Mouse (Mus musculus) neural tube, embryonic 14.5 days (tissue): ENCODE measurements around the gene Tep1. TPM values are rescaled to one million over a fixed set of nuclear protein-coding genes. Genes with fewer than 3 reads are reported as not detected.
A peak's percentile ranks its signal among the peaks of the same experiment; 100 is the strongest.
"Not testable (repeated sequence)": the region's sequence is repeated elsewhere in the genome, so short reads cannot be mapped to it uniquely, and the experiment has no call there.

ENCODE experiments used
- ATAC-seq: fragments of 200-750 bp; cut with Nextera tagmentation; 2 replicates; pipeline ENCODE4 v1.8.0; 2017; ENCODE audit warnings: low read depth, mild to moderate bottlenecking, moderate TSS enrichment, moderate library complexity
- H3K27ac ChIP-seq: fragments of 300-500 bp; sonication (generic); 2 replicates; pipeline ENCODE4 v1.5.1; 2014; ENCODE audit warnings: low read depth, mild to moderate bottlenecking, control low read depth, low read length, moderate library complexity, mixed read lengths
- H3K27me3 ChIP-seq: fragments of 300-500 bp; sonication (generic); 2 replicates; pipeline ENCODE4 v1.6.1; 2014; ENCODE audit warnings: low read length; ENCODE audit not compliant: control insufficient read depth, insufficient read depth
- H3K36me3 ChIP-seq: fragments of 300-500 bp; sonication (generic); 2 replicates; pipeline ENCODE4 v1.6.1; 2014; ENCODE audit warnings: low read length, mixed read lengths; ENCODE audit not compliant: control insufficient read depth, insufficient read depth
- H3K4me1 ChIP-seq: fragments of 300-500 bp; sonication (generic); 2 replicates; pipeline ENCODE4 v1.6.1; 2014; ENCODE audit warnings: low read length; ENCODE audit not compliant: control insufficient read depth, insufficient read depth
- H3K4me2 ChIP-seq: fragments of 300-500 bp; sonication (generic); 2 replicates; pipeline ENCODE4 v1.6.1; 2014; ENCODE audit warnings: mild to moderate bottlenecking, low read depth, low read length, control low read depth
- H3K4me3 ChIP-seq: fragments of 300-500 bp; sonication (generic); 2 replicates; pipeline ENCODE4 v1.5.1; 2014; ENCODE audit warnings: low read depth, low read length, control low read depth, mixed read lengths
- H3K9ac ChIP-seq: fragments of 300-500 bp; sonication (generic); replicated peaks from 2 replicates; pipeline ENCODE4 v1.6.1; 2014; ENCODE audit warnings: low read depth, mild to moderate bottlenecking, control low read depth, low read length, mixed read lengths
- H3K9me3 ChIP-seq: fragments of 300-500 bp; sonication (generic); 2 replicates; pipeline ENCODE4 v1.6.1; 2016; ENCODE audit warnings: low read length; ENCODE audit not compliant: control insufficient read depth
- WGBS: fragments of 180-500 bp; shearing (Covaris S2); extraction: QIAGEN DNeasy Blood & Tissue Kit; methylation state at CpG from one replicate; pipeline ENCODE4 v1.1.7; 2014; 5-methylcytosine and 5-hydroxymethylcytosine counted together
- polyA plus RNA-seq: library from polyadenylated mRNA; unstranded; fragments of >200 nt; fragmentation: Nextera tagmentation; extraction: Ambion mirVana; gene quantifications from 2 replicates; pipeline ENCODE4 v1.2.1, GENCODE M21; 2014

The Tep1 gene
- polyA plus RNA-seq, 1 experiment from 2014 or later = 3.1 TPM

GRCm38 (mm10) chr14:50875175-50875574 is 4.8 kb upstream of the Tep1 start:
- Histone ChIP-seq H3K4me2 (no peak overlapping the region), H3K9ac (no peak overlapping the region), H3K36me3 (no peaks in the 10 kb centered on the region), H3K9me3 (no peaks in the 10 kb centered on the region), H3K4me3 (no peak overlapping the region), H3K4me1 (peaks cover 3% of the 10 kb centered on the region; the same call in 1 of the 2 replicates), H3K27me3 (no peaks in the 10 kb centered on the region), H3K27ac (no peak overlapping the region)
- 89% methylated on average over 3 of the region's 3 CpGs for WGBS
- ATAC-seq = no peak

GRCm38 (mm10) chr14:50871284-50871683 is 924 bp upstream of the Tep1 start:
- Histone ChIP-seq H3K4me2 (no peak overlapping the region), H3K27ac (no peak overlapping the region), H3K4me1 (peaks cover 6% of the 10 kb centered on the region; the same call in 1 of the 2 replicates), H3K4me3 (no peak overlapping the region), H3K36me3 (no peaks in the 10 kb centered on the region), H3K9me3 (no peaks in the 10 kb centered on the region), H3K9ac (no peak overlapping the region), H3K27me3 (no peaks in the 10 kb centered on the region)
- 94% methylated on average over 2 of the region's 2 CpGs for WGBS
- ATAC-seq = no peak

GRCm38 (mm10) chr14:50870805-50871143 is 414 bp upstream of the Tep1 start:
- H3K4me1 ChIP-seq = peaks cover 6% of the 10 kb centered on the region; the same call in 1 of the 2 replicates
- no peaks in the 10 kb centered on the region for H3K36me3 ChIP-seq
- H3K9me3 ChIP-seq = no peaks in the 10 kb centered on the region
- peak overlapping the region; percentile 29 for H3K9ac ChIP-seq
- peak overlapping the region; percentile 36 for H3K4me3 ChIP-seq
- WGBS = 21% methylated on average over 5 of the region's 5 CpGs
- peak; percentile 13; the same call in 1 of the 2 replicates for ATAC-seq
- H3K4me2 ChIP-seq = peak overlapping the region; percentile 70
- peak overlapping the region; percentile 1; the same call in 1 of the 2 replicates for H3K27ac ChIP-seq
- H3K27me3 ChIP-seq = no peaks in the 10 kb centered on the region

GRCm38 (mm10) chr14:50868656-50869055 is 1.7 kb downstream of the Tep1 start:
- 95% methylated on average over 5 of the region's 5 CpGs for WGBS
- Histone ChIP-seq H3K9ac (no peak overlapping the region), H3K36me3 (no peaks in the 10 kb centered on the region), H3K4me3 (no peak overlapping the region), H3K4me1 (peaks cover 6% of the 10 kb centered on the region; the same call in 1 of the 2 replicates), H3K27me3 (no peaks in the 10 kb centered on the region), H3K9me3 (no peaks in the 10 kb centered on the region), H3K27ac (no peak overlapping the region), H3K4me2 (no peak overlapping the region)
- ATAC-seq = no peak

GRCm38 (mm10) chr14:50868211-50868610 is 2.1 kb downstream of the Tep1 start:
- Histone ChIP-seq H3K9ac (no peak overlapping the region), H3K27ac (no peak overlapping the region), H3K9me3 (no peaks in the 10 kb centered on the region), H3K4me2 (no peak overlapping the region), H3K4me3 (no peak overlapping the region), H3K36me3 (no peaks in the 10 kb centered on the region), H3K27me3 (no peaks in the 10 kb centered on the region), H3K4me1 (peaks cover 6% of the 10 kb centered on the region; the same call in 1 of the 2 replicates)
- ATAC-seq = no peak
- WGBS = 79% methylated on average over 4 of the region's 4 CpGs

- no peaks in the 10 kb centered on the region for H3K9me3 ChIP-seq
- H3K36me3 ChIP-seq = no peaks in the 10 kb centered on the region
- ATAC-seq = no peak
- no peak overlapping the region for H3K27ac ChIP-seq
- 92% methylated on average over 3 of the region's 3 CpGs for WGBS
- no peak overlapping the region for H3K4me2 ChIP-seq
- no peak overlapping the region for H3K9ac ChIP-seq
- peaks cover 6% of the 10 kb centered on the region; the same call in 1 of the 2 replicates for H3K4me1 ChIP-seq
- no peak overlapping the region for H3K4me3 ChIP-seq
- no peaks in the 10 kb centered on the region for H3K27me3 ChIP-seq
These were observed 3.4 kb downstream of the Tep1 start for GRCm38 (mm10) chr14:50866966-50867365.

- not testable (repeated sequence) for H3K4me1 ChIP-seq, H3K4me2 ChIP-seq, ATAC-seq, H3K9me3 ChIP-seq, H3K27me3 ChIP-seq, H3K4me3 ChIP-seq, H3K27ac ChIP-seq, H3K36me3 ChIP-seq, H3K9ac ChIP-seq
These were observed 5.4 kb downstream of the Tep1 start for GRCm38 (mm10) chr14:50865005-50865404.

GRCm38 (mm10) chr14:50862641-50863040 is 7.7 kb downstream of the Tep1 start:
- no peak overlapping the region for H3K27ac ChIP-seq
- no peaks in the 10 kb centered on the region for H3K27me3 ChIP-seq
- H3K4me1 ChIP-seq = no peaks in the 10 kb centered on the region
- H3K9me3 ChIP-seq = no peaks in the 10 kb centered on the region
- ATAC-seq = no peak
- 94% methylated on average over 10 of the region's 10 CpGs for WGBS
- no peak overlapping the region for H3K9ac ChIP-seq
- H3K36me3 ChIP-seq = no peaks in the 10 kb centered on the region
- H3K4me3 ChIP-seq = no peak overlapping the region
- no peak overlapping the region for H3K4me2 ChIP-seq

- ATAC-seq = no peak
- Histone ChIP-seq H3K4me1 (no peaks in the 10 kb centered on the region), H3K27me3 (no peaks in the 10 kb centered on the region), H3K27ac (no peak overlapping the region), H3K9ac (no peak overlapping the region), H3K4me2 (no peak overlapping the region), H3K4me3 (no peak overlapping the region), H3K36me3 (no peaks in the 10 kb centered on the region), H3K9me3 (no peaks in the 10 kb centered on the region)
- WGBS = 91% methylated on average over 5 of the region's 5 CpGs
These were observed 14.6 kb downstream of the Tep1 start for GRCm38 (mm10) chr14:50855788-50856187.

GRCm38 (mm10) chr14:50837236-50837635 is 33.1 kb downstream of the Tep1 start:
- ATAC-seq = no peak
- no peaks in the 10 kb centered on the region for H3K9me3 ChIP-seq
- no peak overlapping the region for H3K4me2 ChIP-seq
- no peak overlapping the region for H3K4me3 ChIP-seq
- H3K27ac ChIP-seq = no peak overlapping the region
- no peaks in the 10 kb centered on the region for H3K36me3 ChIP-seq
- H3K9ac ChIP-seq = no peak overlapping the region
- no peaks in the 10 kb centered on the region for H3K4me1 ChIP-seq
- no peaks in the 10 kb centered on the region for H3K27me3 ChIP-seq
- 72% methylated on average over 6 of the region's 6 CpGs for WGBS
